Mouse (Mus musculus): ENCODE measurements around the gene Mdm2.

DNA sequence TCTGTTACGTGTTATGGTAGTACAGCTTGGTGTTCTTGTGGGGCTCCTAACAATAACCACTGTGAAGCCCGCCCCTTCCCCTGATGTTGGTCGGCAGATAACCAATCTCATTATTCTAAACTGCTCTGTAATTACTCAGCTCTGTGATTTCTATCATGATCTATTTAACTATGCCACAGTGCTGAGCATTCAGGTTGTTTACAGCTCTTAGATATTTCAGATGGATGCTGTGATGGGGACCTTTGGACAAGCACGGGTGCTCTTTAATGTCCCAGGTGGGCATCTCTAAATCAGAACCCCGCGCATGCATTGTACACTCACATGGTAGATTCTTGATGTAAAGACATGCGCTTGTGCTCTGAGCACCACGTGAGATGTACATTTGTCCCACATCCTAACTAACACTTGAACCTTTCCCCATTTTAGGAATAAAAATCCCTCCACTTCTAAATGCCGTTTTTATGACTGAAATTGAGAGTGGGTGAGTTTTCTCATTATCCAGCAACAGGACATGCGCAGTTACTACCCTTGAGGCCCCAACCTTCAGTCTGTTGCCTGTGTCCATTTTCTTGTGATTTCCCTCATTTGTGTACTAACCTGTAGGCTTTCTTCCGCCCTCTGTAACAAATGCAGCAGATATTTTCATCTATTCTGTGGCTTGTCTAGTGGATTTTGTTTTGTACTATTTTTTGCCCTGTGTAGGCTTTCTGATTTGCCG, 66.7 kb downstream of the Mdm2 start:
- TF ChIP-seq TAL1 (IDR thresholded peaks at IDR 0.05; ENCODE audit: low read length) (no peak), GATA1 (IDR thresholded peaks at IDR 0.05; ENCODE audit: low read length) (no peak)

Measured in erythroblast, embryonic 14.5 days (primary cell).